Mouse (Mus musculus) heart, postnatal 14 days (tissue): Measurements from ENCODE around the gene Lrrc8b. TPM values are rescaled to one million over a fixed set of nuclear protein-coding genes. Genes with fewer than 3 reads are reported as not detected.

ENCODE experiments used
- DNase-seq, 2 experiments: peaks; one replicate each; pipeline ENCODE4 v3.0.0; 2021 to 2022
- intact Hi-C: fragments of 180-260 bp; cut with DNase I; formaldehyde crosslinking; loops from one replicate; pipeline ENCODE4 v1.15.1; 2025
- total RNA-seq, 2 experiments: library from RNA; stranded (reverse); gene quantifications; 2 replicates each; pipeline ENCODE4 v1.2.3; 2021

Lrrc8b gene
- total RNA-seq, 2 experiments from 2014 or later: 8.8 to 10.6 TPM

- no peak for DNase-seq
- intact Hi-C loops: no loop called here
These were observed 120.6 kb downstream of the Lrrc8b start for GRCm38 (mm10) chr5:105536172-105536571.

GRCm38 (mm10) chr5:105537101-105537723 lies 121.6 kb downstream of the Lrrc8b start:
- DNase-seq: no peak
- intact Hi-C loops: no loop called here

Other genes with a start within 250 kb of the Lrrc8b start
- gene Gbp10, start 176.2 kb upstream of the Lrrc8b start, total RNA-seq: under 1 TPM in 1 of 2 experiments, not detected in 1; 0.20 TPM
- under 1 TPM; 0.07 to 0.12 TPM for gene Gm43302, start 122.1 kb upstream of the Lrrc8b start, total RNA-seq
- 1 to 10 TPM; 2.1 to 2.6 TPM for gene Gbp6, start 122.1 kb upstream of the Lrrc8b start, total RNA-seq
- 10 to 100 TPM; 45.8 to 51.7 TPM for gene Lrrc8c, start 103.6 kb downstream of the Lrrc8b start, total RNA-seq